Mouse (Mus musculus): ENCODE results near the gene Cyp2u1. TPM values are rescaled to one million over a fixed set of nuclear protein-coding genes. Genes with fewer than 3 reads are reported as not detected.

The Cyp2u1 gene
- polyA plus RNA-seq, 1 experiment: 4.1 TPM

- H3K27me3 ChIP-seq (ENCODE audit: control insufficient read depth, insufficient read depth, insufficient read length): no peaks in the 10 kb centered on the region
- no peak for TF ChIP-seq POLR2A (IDR thresholded peaks at IDR 0.05; ENCODE audit: insufficient read length, low read depth)
- no peak for TF ChIP-seq POLR2AphosphoS2 (IDR thresholded peaks at IDR 0.05; ENCODE audit: insufficient read length, low read depth)
- TF ChIP-seq MYOG (IDR thresholded peaks at IDR 0.05; ENCODE audit: control insufficient read depth in 1 of 3, insufficient read depth in 1 of 3, insufficient read length in 2 of 3, low read depth in 2 of 3): no peak
- no peak for TF ChIP-seq SRF (IDR thresholded peaks at IDR 0.05; ENCODE audit: control insufficient read depth, insufficient read length, low read depth)
- no peak overlapping the region for H3K4me3 ChIP-seq
- H3ac ChIP-seq (ENCODE audit: control insufficient read depth, insufficient read length): no peak overlapping the region
- no peaks in the 10 kb centered on the region for H3K79me2 ChIP-seq (ENCODE audit: control insufficient read depth, insufficient read depth)
- no peaks in the 10 kb centered on the region for H3K36me3 ChIP-seq (ENCODE audit: control insufficient read depth, insufficient read depth)
- no peak overlapping the region for H3K4me2 ChIP-seq (ENCODE audit: low read depth)
These were observed 32.1 kb upstream of the Cyp2u1 start for GRCm38 (mm10) chr3:131335117-131335547.

- no peaks in the 10 kb centered on the region for H3K27me3 ChIP-seq (ENCODE audit: control insufficient read depth, insufficient read depth, insufficient read length)
- H3K79me2 ChIP-seq (ENCODE audit: control insufficient read depth, insufficient read depth): no peaks in the 10 kb centered on the region
- H3K36me3 ChIP-seq (ENCODE audit: control insufficient read depth, insufficient read depth): no peaks in the 10 kb centered on the region
- TF ChIP-seq POLR2AphosphoS2 (IDR thresholded peaks at IDR 0.05; ENCODE audit: insufficient read length, low read depth) (no peak), MYOG (IDR thresholded peaks at IDR 0.05; ENCODE audit: control insufficient read depth in 1 of 3, insufficient read depth in 1 of 3, insufficient read length in 2 of 3, low read depth in 2 of 3) (no peak), MAX (IDR thresholded peaks at IDR 0.05; ENCODE audit: low read depth) (no peak), E2F4 (IDR thresholded peaks at IDR 0.05; ENCODE audit: insufficient read depth) (no peak), TCF3 (IDR thresholded peaks at IDR 0.05; ENCODE audit: insufficient read length, low read depth) (no peak), REST (IDR thresholded peaks at IDR 0.05; ENCODE audit: insufficient read depth, insufficient read length) (no peak), CEBPB (IDR thresholded peaks at IDR 0.05; ENCODE audit: insufficient read depth, poor library complexity, severe bottlenecking) (no peak), POLR2A (IDR thresholded peaks at IDR 0.05; ENCODE audit: insufficient read length, low read depth) (no peak), SRF (IDR thresholded peaks at IDR 0.05; ENCODE audit: control insufficient read depth, insufficient read length, low read depth) (no peak), MYOD1 (IDR thresholded peaks at IDR 0.05; ENCODE audit: control insufficient read depth in 1 of 3, insufficient read length in 2 of 3, low read depth in 2 of 3) (no peak), TCF12 (IDR thresholded peaks at IDR 0.05; ENCODE audit: insufficient read depth, poor library complexity, severe bottlenecking) (no peak), USF1 (IDR thresholded peaks at IDR 0.05; ENCODE audit: low read depth) (no peak)
- H3ac ChIP-seq (ENCODE audit: control insufficient read depth, insufficient read length): no peak overlapping the region
- H3K4me3 ChIP-seq: no peak overlapping the region
- no peak overlapping the region for H3K4me2 ChIP-seq (ENCODE audit: low read depth)
These were observed 24.2 kb upstream of the Cyp2u1 start for GRCm38 (mm10) chr3:131327189-131327588.

DNA sequence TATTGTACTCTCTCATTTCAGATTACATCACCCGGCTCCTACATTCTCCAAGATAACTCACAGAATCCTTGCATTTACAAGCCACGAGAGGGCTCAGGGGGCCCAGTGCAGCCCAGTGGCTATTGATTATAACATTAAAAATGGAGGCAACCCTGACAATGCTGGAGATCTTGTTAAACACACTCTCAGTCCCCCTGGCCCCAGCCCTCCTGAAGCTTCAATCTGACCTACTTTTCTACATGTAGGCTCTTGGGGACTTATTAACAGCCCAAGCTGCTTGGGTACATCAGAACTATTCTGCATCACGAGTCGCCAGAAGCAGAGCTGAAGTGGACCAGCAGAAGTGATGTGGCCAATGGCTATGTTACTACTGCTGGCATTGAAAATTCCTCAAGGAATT is 23.6 kb upstream of the Cyp2u1 start:
- TF ChIP-seq CEBPB (IDR thresholded peaks at IDR 0.05; ENCODE audit: insufficient read depth, poor library complexity, severe bottlenecking) (no peak), POLR2A (IDR thresholded peaks at IDR 0.05; ENCODE audit: insufficient read length, low read depth) (no peak), MYOD1 (IDR thresholded peaks at IDR 0.05; ENCODE audit: control insufficient read depth in 1 of 3, insufficient read length in 2 of 3, low read depth in 2 of 3) (no peak), MAX (IDR thresholded peaks at IDR 0.05; ENCODE audit: low read depth) (no peak), TCF12 (IDR thresholded peaks at IDR 0.05; ENCODE audit: insufficient read depth, poor library complexity, severe bottlenecking) (no peak), SRF (IDR thresholded peaks at IDR 0.05; ENCODE audit: control insufficient read depth, insufficient read length, low read depth) (no peak), USF1 (IDR thresholded peaks at IDR 0.05; ENCODE audit: low read depth) (no peak), E2F4 (IDR thresholded peaks at IDR 0.05; ENCODE audit: insufficient read depth) (no peak), MYOG (IDR thresholded peaks at IDR 0.05; ENCODE audit: control insufficient read depth in 1 of 3, insufficient read depth in 1 of 3, insufficient read length in 2 of 3, low read depth in 2 of 3) (no peak), TCF3 (IDR thresholded peaks at IDR 0.05; ENCODE audit: insufficient read length, low read depth) (no peak), REST (IDR thresholded peaks at IDR 0.05; ENCODE audit: insufficient read depth, insufficient read length) (no peak), POLR2AphosphoS2 (IDR thresholded peaks at IDR 0.05; ENCODE audit: insufficient read length, low read depth) (no peak)
- Histone ChIP-seq H3K79me2 (ENCODE audit: control insufficient read depth, insufficient read depth) (no peaks in the 10 kb centered on the region), H3K36me3 (ENCODE audit: control insufficient read depth, insufficient read depth) (no peaks in the 10 kb centered on the region), H3K27me3 (ENCODE audit: control insufficient read depth, insufficient read depth, insufficient read length) (no peaks in the 10 kb centered on the region), H3K4me2 (ENCODE audit: low read depth) (no peak overlapping the region), H3K4me3 (no peak overlapping the region), H3ac (ENCODE audit: control insufficient read depth, insufficient read length) (no peak overlapping the region)

DNA sequence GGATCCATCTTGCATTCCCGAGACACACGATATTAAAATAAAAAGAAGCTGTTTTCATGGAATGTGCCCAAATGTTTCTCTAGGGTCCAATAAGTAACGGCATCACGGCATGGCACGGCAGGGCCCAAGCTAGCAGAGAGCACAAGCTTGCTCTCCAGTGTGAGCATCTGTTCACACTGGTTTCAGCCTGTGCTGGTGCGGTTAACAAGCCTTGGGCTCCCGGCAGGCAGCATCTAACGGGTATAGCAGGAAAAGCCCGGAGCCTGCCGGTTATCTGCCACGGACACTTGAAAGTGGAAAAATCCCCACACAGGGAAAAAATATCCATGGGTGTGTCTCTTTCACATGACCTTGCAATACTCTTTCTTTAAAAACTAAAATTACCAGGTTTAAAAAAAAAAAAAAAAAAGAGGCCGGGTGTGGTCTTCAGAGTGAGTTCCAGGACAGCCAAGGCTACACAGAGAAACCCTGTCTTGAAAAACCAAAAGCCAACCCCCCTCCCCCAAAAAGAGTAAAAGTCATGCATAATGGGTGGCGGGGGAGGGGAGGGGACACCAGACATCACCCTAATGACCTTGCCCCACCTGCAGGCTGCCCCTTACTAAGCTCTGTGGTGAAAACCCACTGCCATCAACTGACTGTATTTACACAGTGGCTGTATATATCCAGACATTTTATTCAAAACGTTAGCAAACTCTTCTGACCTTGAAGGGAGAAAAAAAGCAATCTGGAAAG is 19.2 kb upstream of the Cyp2u1 start:
- Histone ChIP-seq H3ac (ENCODE audit: control insufficient read depth, insufficient read length) (no peak overlapping the region), H3K4me2 (ENCODE audit: low read depth) (no peak overlapping the region), H3K4me3 (no peak overlapping the region), H3K79me2 (ENCODE audit: control insufficient read depth, insufficient read depth) (no peaks in the 10 kb centered on the region), H3K36me3 (ENCODE audit: control insufficient read depth, insufficient read depth) (no peaks in the 10 kb centered on the region), H3K27me3 (ENCODE audit: control insufficient read depth, insufficient read depth, insufficient read length) (no peaks in the 10 kb centered on the region)
- TF ChIP-seq MAX (IDR thresholded peaks at IDR 0.05; ENCODE audit: low read depth): no peak
- TF ChIP-seq REST (IDR thresholded peaks at IDR 0.05; ENCODE audit: insufficient read depth, insufficient read length): no peak
- no peak for TF ChIP-seq MYOG (IDR thresholded peaks at IDR 0.05; ENCODE audit: control insufficient read depth in 1 of 3, insufficient read depth in 1 of 3, insufficient read length in 2 of 3, low read depth in 2 of 3)
- no peak for TF ChIP-seq CEBPB (IDR thresholded peaks at IDR 0.05; ENCODE audit: insufficient read depth, poor library complexity, severe bottlenecking)
- no peak for TF ChIP-seq TCF3 (IDR thresholded peaks at IDR 0.05; ENCODE audit: insufficient read length, low read depth)
- TF ChIP-seq E2F4 (IDR thresholded peaks at IDR 0.05; ENCODE audit: insufficient read depth): no peak

DNA sequence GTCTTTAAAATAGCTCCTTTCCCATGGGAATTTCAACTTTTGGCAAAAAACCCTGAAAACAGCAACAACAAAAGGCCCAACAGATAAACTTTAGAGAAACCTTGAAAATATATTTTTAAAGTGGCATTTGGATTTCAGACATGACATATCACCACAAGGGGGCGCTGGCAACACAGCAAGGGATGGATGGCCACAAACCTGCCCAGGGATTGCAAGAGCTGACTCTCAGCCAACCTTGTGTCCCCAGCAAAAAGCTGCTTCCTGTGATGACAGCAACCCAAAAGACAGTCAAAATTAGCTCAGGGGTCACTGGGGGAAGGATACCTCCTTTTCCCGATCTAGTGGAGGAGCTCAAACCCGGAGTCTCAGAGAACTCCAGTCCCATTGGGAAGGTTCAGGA is 17.2 kb upstream of the Cyp2u1 start:
- Histone ChIP-seq H3ac (ENCODE audit: control insufficient read depth, insufficient read length) (no peak overlapping the region), H3K4me2 (ENCODE audit: low read depth) (no peak overlapping the region)
- TF ChIP-seq TCF12 (IDR thresholded peaks at IDR 0.05; ENCODE audit: insufficient read depth, poor library complexity, severe bottlenecking) (no peak), TCF3 (IDR thresholded peaks at IDR 0.05; ENCODE audit: insufficient read length, low read depth) (no peak), CEBPB (IDR thresholded peaks at IDR 0.05; ENCODE audit: insufficient read depth, poor library complexity, severe bottlenecking) (no peak), MYOD1 (IDR thresholded peaks at IDR 0.05; ENCODE audit: control insufficient read depth in 1 of 3, insufficient read length in 2 of 3, low read depth in 2 of 3) (no peak), REST (IDR thresholded peaks at IDR 0.05; ENCODE audit: insufficient read depth, insufficient read length) (no peak), USF1 (IDR thresholded peaks at IDR 0.05; ENCODE audit: low read depth) (no peak), POLR2AphosphoS2 (IDR thresholded peaks at IDR 0.05; ENCODE audit: insufficient read length, low read depth) (no peak), MAX (IDR thresholded peaks at IDR 0.05; ENCODE audit: low read depth) (no peak), MYOG (IDR thresholded peaks at IDR 0.05; ENCODE audit: control insufficient read depth in 1 of 3, insufficient read depth in 1 of 3, insufficient read length in 2 of 3, low read depth in 2 of 3) (no peak), E2F4 (IDR thresholded peaks at IDR 0.05; ENCODE audit: insufficient read depth) (no peak), SRF (IDR thresholded peaks at IDR 0.05; ENCODE audit: control insufficient read depth, insufficient read length, low read depth) (no peak)

More for the DNA sequence above, 17.2 kb upstream of the Cyp2u1 start:
- Histone ChIP-seq H3K4me3 (no peak overlapping the region), H3K79me2 (ENCODE audit: control insufficient read depth, insufficient read depth) (no peaks in the 10 kb centered on the region), H3K27me3 (ENCODE audit: control insufficient read depth, insufficient read depth, insufficient read length) (no peaks in the 10 kb centered on the region), H3K36me3 (ENCODE audit: control insufficient read depth, insufficient read depth) (no peaks in the 10 kb centered on the region)

Data from myocyte (in vitro differentiated cells).